7 mouse cellular contexts compared by ENCODE assay signal in genomic region chr10:57487201-57487600, GRCm38 (mm10). TPM values are rescaled to one million over a fixed set of nuclear protein-coding genes. Genes with fewer than 3 reads are reported as not detected.
DNase-seq lines count a peak whose midpoint lies in the region; ATAC-seq lines count a peak whose summit lies in the region.

No protein-coding gene starts in this region.

- ATAC-seq in lung, embryonic 15.5 days (ENCODE audit: borderline replicate concordance, extremely low read depth, low FRiP score, low TSS enrichment), result no peak

- H3K4me1 ChIP-seq in lung, embryonic 15.5 days, result peaks cover 8% of the 10 kb centered on the region; the same call in 1 of the 2 replicates

- no peak for DNase-seq in lung, postnatal 14 days
- peak; percentile 20 for DNase-seq in brain, embryonic 18.5 days (ENCODE audit: low read depth, low spot score)
- peak; percentile 59 for DNase-seq in forelimb bud, embryonic 11.5 days (ENCODE audit: low read depth, low spot score)
- DNase-seq in right cerebral cortex, adult 18-20 months, result no peak
- DNase-seq in left cerebral cortex, adult 18-20 months (ENCODE audit: low spot score in 2 of 2), result no peak

- peak overlapping the region; percentile 83 for H3K4me3 ChIP-seq in lung, embryonic 15.5 days
- peak overlapping the region; percentile 38 for H3K4me3 ChIP-seq in macrophage (ENCODE audit: inconsistent target)

- peak overlapping the region; percentile 93 for H3K9ac ChIP-seq in lung, embryonic 15.5 days

- H3K79me2 ChIP-seq in macrophage (ENCODE audit: inconsistent target), result peaks cover 49% of the 10 kb centered on the region

- H3K9me3 ChIP-seq in lung, embryonic 15.5 days, result no peaks in the 10 kb centered on the region

- no peaks in the 10 kb centered on the region for H3K36me3 ChIP-seq in lung, embryonic 15.5 days
- no peaks in the 10 kb centered on the region for H3K36me3 ChIP-seq in macrophage (ENCODE audit: inconsistent target)

- H3K4me2 ChIP-seq in lung, embryonic 15.5 days, result peak overlapping the region; percentile 59

- 0 out of 2 replicates have a peak overlapping the region, but pooled peaks have one; percentile 97 for H3K27ac ChIP-seq in lung, embryonic 15.5 days
- no peak overlapping the region for H3K27ac ChIP-seq in macrophage

- no peaks in the 10 kb centered on the region for H3K27me3 ChIP-seq in lung, embryonic 15.5 days

- 0% methylated on average over 8 of the region's 8 CpGs for WGBS in lung, embryonic 15.5 days
- 10% methylated on average over 8 of the region's 8 CpGs for WGBS in macrophage (ENCODE audit: missing documents)

RNA-seq across cellular contexts. Expression of gene Hsf2, which starts 1.0 kb away (rescaled TPM):
- polyA plus RNA-seq in lung, embryonic 15.5 days (2015; fragmentation: Nextera tagmentation; extraction: Ambion mirVana), result 23.5 TPM in 2 replicates
- total RNA-seq in macrophage (2018; cell fraction: chromatin; rRNA removed), result 10 to 100 TPM; 13.1 to 48.0 (median 30.7) TPM
- total RNA-seq in macrophage (2018; cell fraction: cytosol; rRNA removed), result 10 to 100 TPM in 16 of 26 experiments, 1 to 10 TPM in 10; 7.7 to 12.9 (median 10.6) TPM
- total RNA-seq in macrophage (2018; cell fraction: nucleus; rRNA removed), result 10 to 100 TPM in 23 of 26 experiments, 1 to 10 TPM in 3; 7.3 to 37.3 (median 21.4) TPM
- 9.2 to 13.6 TPM (median 11.9 TPM) in 3 replicates for polyA plus RNA-seq in macrophage (2018)
- 10 to 100 TPM; 27.3 to 30.4 TPM for total RNA-seq in left cerebral cortex, adult 18-20 months (2021)

RNA-seq across cellular contexts. Expression of gene Serinc1, which starts 45.1 kb away (rescaled TPM):
- polyA plus RNA-seq in lung, embryonic 15.5 days (2015; fragmentation: Nextera tagmentation; extraction: Ambion mirVana), result 131 and 132 TPM in 2 replicates
- total RNA-seq in macrophage (2018; cell fraction: chromatin; rRNA removed), result 100 to 1,000 TPM in 5 of 26 experiments, 10 to 100 TPM in 21; 51.5 to 132 (median 84.0) TPM
- total RNA-seq in macrophage (2018; cell fraction: cytosol; rRNA removed), result 100 to 1,000 TPM; 177 to 311 (median 219) TPM
- 100 to 1,000 TPM in 25 of 26 experiments, 10 to 100 TPM in 1; 86.7 to 335 (median 209) TPM for total RNA-seq in macrophage (2018; cell fraction: nucleus; rRNA removed)
- 234 to 409 TPM (median 238 TPM) in 3 replicates for polyA plus RNA-seq in macrophage (2018)
- total RNA-seq in left cerebral cortex, adult 18-20 months (2021), result 1,000 to 10,000 TPM; 1,017 to 1,050 TPM

Comparison
In these comparisons a context has a peak if more than half of its experiments do, and no peak if none do; other contexts are left out.
1. DNase-seq: peak in brain, embryonic 18.5 days (single experiment) and forelimb bud, embryonic 11.5 days (single experiment); none in lung, postnatal 14 days (single experiment), right cerebral cortex, adult 18-20 months (single experiment) and left cerebral cortex, adult 18-20 months (0 of 2).